ENCODE assay signal across 10 mouse cellular contexts in genomic region chr7:37180416-37180815, GRCm38 (mm10).
DNase-seq lines count a peak whose midpoint lies in the region; ATAC-seq and TF ChIP-seq lines count a peak whose summit lies in the region.
"Had no signal": no experiment of that assay in that cellular context is flagged by ENCODE, and none has a peak within 500 bp of the region (broad histone marks: within the 10 kb centered on the region; RNA-seq: fewer than 3 reads in every experiment).

No protein-coding gene starts in this region.

- H3K4me2 ChIP-seq in intestine, embryonic 16.5 days (ENCODE audit: low read depth, low read length) = 0 out of 2 replicates have a peak overlapping the region, but pooled peaks have one; percentile 3
- no peak overlapping the region for H3K4me2 ChIP-seq in intestine, embryonic 15.5 days (replicated peaks)
- H3K4me2 ChIP-seq in forebrain, embryonic 16.5 days (ENCODE audit: low read length) = peak overlapping the region; percentile 37

- WGBS in intestine, embryonic 16.5 days = 54% methylated on average over 13 of the region's 13 CpGs
- 60% methylated on average over 13 of the region's 13 CpGs for WGBS in intestine, embryonic 15.5 days
- 5% methylated on average over 13 of the region's 13 CpGs for WGBS in forebrain, embryonic 16.5 days

- H3K27ac ChIP-seq in intestine, embryonic 16.5 days (ENCODE audit: low read length) = no peak overlapping the region
- no peak overlapping the region for H3K27ac ChIP-seq in intestine, embryonic 15.5 days
- no peak overlapping the region for H3K27ac ChIP-seq in forebrain, embryonic 16.5 days (ENCODE audit: low read length)
- H3K27ac ChIP-seq in layer of hippocampus, adult 2 months = no peak overlapping the region

- H3K27me3 ChIP-seq in intestine, embryonic 16.5 days (replicated peaks; ENCODE audit: control insufficient read depth, insufficient read depth, low read length) = no peaks in the 10 kb centered on the region
- no peaks in the 10 kb centered on the region for H3K27me3 ChIP-seq in intestine, embryonic 15.5 days (replicated peaks)
- no peaks in the 10 kb centered on the region for H3K27me3 ChIP-seq in forebrain, embryonic 16.5 days (replicated peaks; ENCODE audit: control insufficient read depth, insufficient read depth, low read length)

- H3K4me3 ChIP-seq in intestine, embryonic 16.5 days (ENCODE audit: low read length) = no peak overlapping the region
- no peak overlapping the region for H3K4me3 ChIP-seq in intestine, embryonic 15.5 days (replicated peaks)
- no peak overlapping the region for H3K4me3 ChIP-seq in forebrain, embryonic 16.5 days (replicated peaks; ENCODE audit: low read length)
- no peak overlapping the region for H3K4me3 ChIP-seq in layer of hippocampus, adult 2 months

- no peaks in the 10 kb centered on the region for H3K9me3 ChIP-seq in intestine, embryonic 16.5 days (ENCODE audit: control insufficient read depth, low read length)
- H3K9me3 ChIP-seq in intestine, embryonic 15.5 days = no peaks in the 10 kb centered on the region
- H3K9me3 ChIP-seq in forebrain, embryonic 16.5 days (ENCODE audit: control insufficient read depth, low read length) = no peaks in the 10 kb centered on the region

- H3K9ac ChIP-seq in intestine, embryonic 16.5 days (ENCODE audit: low read depth, low read length) = no peak overlapping the region
- no peak overlapping the region for H3K9ac ChIP-seq in intestine, embryonic 15.5 days
- H3K9ac ChIP-seq in forebrain, embryonic 16.5 days (replicated peaks; ENCODE audit: low read depth, low read length) = no peak overlapping the region

- ATAC-seq in intestine, embryonic 16.5 days = no peak
- no peak for ATAC-seq in intestine, embryonic 15.5 days
- ATAC-seq in forebrain, embryonic 16.5 days = peak; percentile 55; the same call in 1 of the 2 replicates

- H3K4me1 ChIP-seq in intestine, embryonic 16.5 days (ENCODE audit: control insufficient read depth, insufficient read depth, low read length) = no peaks in the 10 kb centered on the region
- 0 out of 2 replicates have a peak, but pooled peaks cover 7% of the 10 kb centered on the region for H3K4me1 ChIP-seq in intestine, embryonic 15.5 days (replicated peaks)
- peaks cover 24% of the 10 kb centered on the region for H3K4me1 ChIP-seq in forebrain, embryonic 16.5 days (replicated peaks; ENCODE audit: control insufficient read depth, insufficient read depth, low read length)

- no peaks in the 10 kb centered on the region for H3K36me3 ChIP-seq in intestine, embryonic 16.5 days (ENCODE audit: control insufficient read depth, insufficient read depth, low read length)
- H3K36me3 ChIP-seq in intestine, embryonic 15.5 days = no peaks in the 10 kb centered on the region
- no peaks in the 10 kb centered on the region for H3K36me3 ChIP-seq in forebrain, embryonic 16.5 days (ENCODE audit: control insufficient read depth, insufficient read depth)

- TF ChIP-seq POLR2A in brain, embryonic 14.5 days (IDR thresholded peaks at IDR 0.05; ENCODE audit: borderline replicate concordance, extremely low read depth, insufficient read depth, insufficient read length, poor library complexity, severe bottlenecking) = no peak

- TF ChIP-seq CTCF in brain, embryonic 14.5 days (IDR thresholded peaks at IDR 0.05; ENCODE audit: borderline replicate concordance, extremely low read depth, insufficient read depth, insufficient read length) = no peak
- TF ChIP-seq CTCF in layer of hippocampus, adult 2 months (conservative IDR thresholded peaks at IDR 0.05) = no peak

- peak; percentile 82 for DNase-seq in brain, embryonic 14.5 days (ENCODE audit: low read depth)
- DNase-seq in lung, postnatal 14 days = peak; percentile 3
- no peak for DNase-seq in thymus, postnatal 0 days (ENCODE audit: low spot score)
- DNase-seq in thymus, postnatal 36 days = no peak
- no peak for DNase-seq in layer of hippocampus, adult 2 months (ENCODE audit: low spot score in 2 of 2)
- DNase-seq: B cell, adult 2 months; cerebellum, adult 9-11 months had no signal

Comparison
In these comparisons a context has a peak if more than half of its experiments do, and no peak if none do; other contexts are left out.
1. DNase-seq: peak in brain, embryonic 14.5 days (single experiment) and lung, postnatal 14 days (single experiment); none in thymus, postnatal 0 days (single experiment), thymus, postnatal 36 days (0 of 2) and layer of hippocampus, adult 2 months (0 of 2).